23 mouse cellular contexts compared by ENCODE assay signal in genomic region chr4:110921013-110921412, GRCm38 (mm10).
"Had no signal": no experiment of that assay in that cellular context is flagged by ENCODE, and none has a peak within 500 bp of the region (broad histone marks: within the 10 kb centered on the region; RNA-seq: fewer than 3 reads in every experiment).

No protein-coding gene starts in this region.

- DNase-seq: gastrocnemius, adult 2 months; gastrocnemius, postnatal 10 days; gastrocnemius, postnatal 25 days; heart, adult 18-20 months; heart, postnatal 10 days; heart, postnatal 4 days; kidney, adult 18-20 months; kidney, adult 8-10 months; kidney, postnatal 10 days; kidney, postnatal 25 days; kidney, postnatal 4 days; liver; liver, embryonic 13.5 days had no signal

- H3K27me3 ChIP-seq: heart, embryonic 12.5 days; hindbrain, embryonic 12.5 days; intestine, embryonic 15.5 days; limb, embryonic 12.5 days; liver, embryonic 13.5 days; liver, embryonic 15.5 days had no signal

- H3K4me3 ChIP-seq: gastrocnemius, adult 2 months; heart, embryonic 10.5 days; heart, embryonic 12.5 days; hindbrain, embryonic 10.5 days; hindbrain, embryonic 12.5 days; intestine, embryonic 15.5 days; layer of hippocampus, adult 2 months; limb, embryonic 10.5 days; limb, embryonic 12.5 days; liver, embryonic 13.5 days; liver, embryonic 15.5 days had no signal

- H3K9me3 ChIP-seq: heart, embryonic 10.5 days; heart, embryonic 12.5 days; hindbrain, embryonic 10.5 days; hindbrain, embryonic 12.5 days; intestine, embryonic 15.5 days; limb, embryonic 10.5 days; limb, embryonic 12.5 days; liver, embryonic 13.5 days; liver, embryonic 15.5 days had no signal

- H3K27ac ChIP-seq: gastrocnemius, adult 2 months; heart, embryonic 10.5 days; hindbrain, embryonic 10.5 days; hindbrain, embryonic 12.5 days; hindbrain, embryonic 14.5 days; intestine, embryonic 15.5 days; limb, embryonic 10.5 days; limb, embryonic 12.5 days; liver, embryonic 13.5 days; liver, embryonic 15.5 days had no signal

- H3K36me3 ChIP-seq: heart, embryonic 10.5 days; heart, embryonic 12.5 days; hindbrain, embryonic 10.5 days; hindbrain, embryonic 12.5 days; intestine, embryonic 15.5 days; limb, embryonic 10.5 days; limb, embryonic 12.5 days; liver, embryonic 13.5 days; liver, embryonic 15.5 days had no signal

- H3K4me1 ChIP-seq: heart, embryonic 10.5 days; heart, embryonic 12.5 days; hindbrain, embryonic 10.5 days; hindbrain, embryonic 12.5 days; intestine, embryonic 15.5 days; liver, embryonic 13.5 days; liver, embryonic 15.5 days had no signal
